In genomic region chr8:54779317-54780133, GRCm38 (mm10) we compare ENCODE assay signal across 8 mouse cellular contexts.
DNase-seq lines count a peak whose midpoint lies in the region; ATAC-seq lines count a peak whose summit lies in the region.

No protein-coding gene starts in this region.

- no peaks in the 10 kb centered on the region for H3K27me3 ChIP-seq in heart, embryonic 10.5 days (ENCODE audit: insufficient read depth, poor library complexity, severe bottlenecking)
- H3K27me3 ChIP-seq in limb, embryonic 15.5 days = 0 out of 2 replicates have a peak, but pooled peaks cover 4% of the 10 kb centered on the region
- H3K27me3 ChIP-seq in midbrain, embryonic 13.5 days = no peaks in the 10 kb centered on the region

- intact Hi-C loops in gastrocnemius, postnatal 14 days (cut with DNase I; ENCODE audit: low total_unique reads) = no loop called here

- ATAC-seq in limb, embryonic 15.5 days (ENCODE audit: insufficient number of reproducible peaks, low FRiP score, low TSS enrichment, low read depth) = peak; percentile 55; the same call in 1 of the 2 replicates
- ATAC-seq in midbrain, embryonic 13.5 days = peak; percentile 78

- H3K27ac ChIP-seq in heart, embryonic 10.5 days = peak overlapping the region; percentile 76; the same call in 1 of the 2 replicates
- H3K27ac ChIP-seq in limb, embryonic 15.5 days = no peak overlapping the region
- peak overlapping the region; percentile 71 for H3K27ac ChIP-seq in midbrain, embryonic 13.5 days

- H3K36me3 ChIP-seq in heart, embryonic 10.5 days = no peaks in the 10 kb centered on the region
- H3K36me3 ChIP-seq in limb, embryonic 15.5 days = no peaks in the 10 kb centered on the region
- H3K36me3 ChIP-seq in midbrain, embryonic 13.5 days = no peaks in the 10 kb centered on the region

- H3K4me2 ChIP-seq in limb, embryonic 15.5 days = peak overlapping the region; percentile 61
- H3K4me2 ChIP-seq in midbrain, embryonic 13.5 days (replicated peaks) = peak overlapping the region; percentile 83

- peaks cover 5% of the 10 kb centered on the region; the same call in 1 of the 2 replicates for H3K4me1 ChIP-seq in heart, embryonic 10.5 days
- H3K4me1 ChIP-seq in limb, embryonic 15.5 days = peaks cover 13% of the 10 kb centered on the region
- peaks cover 16% of the 10 kb centered on the region for H3K4me1 ChIP-seq in midbrain, embryonic 13.5 days (replicated peaks)

- peak; percentile 6 for DNase-seq in gastrocnemius, postnatal 14 days
- DNase-seq in gastrocnemius, adult 8-10 months (ENCODE audit: low spot score in 2 of 2) = no peak
- peak; percentile 65 for DNase-seq in embryo, embryonic 10.5 days (ENCODE audit: low spot score)
- DNase-seq in heart, embryonic 10.5 days (ENCODE audit: low spot score) = peak; percentile 83
- peak; percentile 60 for DNase-seq in kidney, adult 18-20 months
- no peak for DNase-seq in adipocyte (ENCODE audit: low spot score)

- H3K4me3 ChIP-seq in heart, embryonic 10.5 days = peak overlapping the region; percentile 63
- peak overlapping the region; percentile 32 for H3K4me3 ChIP-seq in limb, embryonic 15.5 days
- peak overlapping the region; percentile 47 for H3K4me3 ChIP-seq in midbrain, embryonic 13.5 days (replicated peaks)

- no peaks in the 10 kb centered on the region for H3K9me3 ChIP-seq in heart, embryonic 10.5 days
- H3K9me3 ChIP-seq in limb, embryonic 15.5 days = no peaks in the 10 kb centered on the region
- H3K9me3 ChIP-seq in midbrain, embryonic 13.5 days = no peaks in the 10 kb centered on the region

- no peak overlapping the region for H3K9ac ChIP-seq in limb, embryonic 15.5 days
- peak overlapping the region; percentile 65 for H3K9ac ChIP-seq in midbrain, embryonic 13.5 days (replicated peaks)

- under 1% methylated on average over 23 of the region's 23 CpGs for WGBS in heart, embryonic 10.5 days
- WGBS in limb, embryonic 15.5 days = under 1% methylated on average over 23 of the region's 23 CpGs
- WGBS in midbrain, embryonic 13.5 days = under 1% methylated on average over 23 of the region's 23 CpGs

Comparison
In these comparisons a context has a peak if more than half of its experiments do, and no peak if none do; other contexts are left out.
1. DNase-seq: peak in gastrocnemius, postnatal 14 days (single experiment), embryo, embryonic 10.5 days (single experiment), heart, embryonic 10.5 days (single experiment) and kidney, adult 18-20 months (single experiment); none in gastrocnemius, adult 8-10 months (0 of 2) and adipocyte (single experiment).
2. Peak in every context shown above with its lines, with median percentiles within 50 percentile points of each other: H3K4me3 ChIP-seq.